8 mouse cellular contexts compared by ENCODE assay signal in the genomic region with DNA sequence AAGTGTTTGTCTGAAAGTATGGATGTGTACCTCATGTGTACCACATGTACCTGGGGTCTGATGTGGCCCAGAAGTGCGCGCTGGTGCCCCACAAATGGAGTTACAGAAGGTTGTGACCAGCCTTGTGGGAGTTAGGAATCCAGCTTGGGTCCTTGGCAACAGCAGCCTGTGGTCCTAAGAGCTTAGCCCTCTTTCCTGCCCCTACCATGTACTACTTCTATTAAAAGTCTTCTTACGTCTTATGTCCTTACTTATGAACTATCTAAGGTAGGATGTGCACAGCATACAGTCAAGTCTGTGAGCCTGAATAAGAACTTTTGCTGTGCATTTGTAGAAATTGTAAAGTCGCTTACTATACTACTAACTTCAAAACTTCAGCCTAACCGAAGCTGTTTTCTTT. TPM values are rescaled to one million over a fixed set of nuclear protein-coding genes. Genes with fewer than 3 reads are reported as not detected.
A peak's percentile ranks its signal among the peaks of the same experiment; 100 is the strongest.
DNase-seq lines count a peak whose midpoint lies in the region; ATAC-seq and TF ChIP-seq lines count a peak whose summit lies in the region.

No protein-coding gene starts in this region.

- WGBS in heart, embryonic 10.5 days: 40% methylated on average over 5 of the region's 5 CpGs
- 52% methylated on average over 5 of the region's 5 CpGs for WGBS in forebrain, embryonic 11.5 days
- WGBS in liver, embryonic 14.5 days (ENCODE audit: insufficient replicate concordance): 25% methylated on average over 5 of the region's 5 CpGs

- H3ac ChIP-seq in C2C12 (ENCODE audit: control insufficient read depth, insufficient read length, low read depth): peak overlapping the region; percentile 39

- intact Hi-C loops in heart, postnatal 10 days (cut with DNase I): no loop called here

- H3K9me3 ChIP-seq in heart, embryonic 10.5 days: no peaks in the 10 kb centered on the region
- H3K9me3 ChIP-seq in forebrain, embryonic 11.5 days (ENCODE audit: control insufficient read depth, low read length): no peaks in the 10 kb centered on the region
- H3K9me3 ChIP-seq in liver, embryonic 14.5 days (ENCODE audit: control insufficient read depth, low read length): no peaks in the 10 kb centered on the region

- H3K36me3 ChIP-seq in heart, embryonic 10.5 days: peaks cover 10% of the 10 kb centered on the region
- peaks cover 28% of the 10 kb centered on the region for H3K36me3 ChIP-seq in C2C12 (ENCODE audit: control insufficient read depth, insufficient read depth)
- H3K36me3 ChIP-seq in forebrain, embryonic 11.5 days (ENCODE audit: control insufficient read depth, insufficient read depth, low read length): peaks cover 3% of the 10 kb centered on the region; the same call in 1 of the 2 replicates
- peaks cover 7% of the 10 kb centered on the region for H3K36me3 ChIP-seq in liver, embryonic 14.5 days (replicated peaks; ENCODE audit: control insufficient read depth, insufficient read depth, low read depth)

- peak overlapping the region; percentile 99; the same call in 1 of the 2 replicates for H3K27ac ChIP-seq in heart, embryonic 10.5 days
- H3K27ac ChIP-seq in forebrain, embryonic 11.5 days (ENCODE audit: low read depth, low read length): no peak overlapping the region
- H3K27ac ChIP-seq in liver, embryonic 14.5 days: no peak overlapping the region

- peaks cover 17% of the 10 kb centered on the region for H3K4me1 ChIP-seq in heart, embryonic 10.5 days
- no peaks in the 10 kb centered on the region for H3K4me1 ChIP-seq in forebrain, embryonic 11.5 days (replicated peaks; ENCODE audit: control insufficient read depth, insufficient read depth, low read length)
- peaks cover 13 to 19% of the 10 kb centered on the region in 2 experiments for H3K4me1 ChIP-seq in liver, embryonic 14.5 days (replicated peaks; ENCODE audit: control insufficient read depth in 2 of 2, insufficient read depth in 2 of 2, low read length in 1 of 2)

- peak overlapping the region; percentile 47 for H3K4me2 ChIP-seq in forebrain, embryonic 11.5 days (ENCODE audit: low read depth, low read length, severe bottlenecking)
- peak overlapping the region; percentile 73 for H3K4me2 ChIP-seq in liver, embryonic 14.5 days (ENCODE audit: low read depth)

- no peak for ATAC-seq in forebrain, embryonic 11.5 days (replicated peaks; ENCODE audit: low FRiP score)
- ATAC-seq in liver, embryonic 14.5 days (ENCODE audit: insufficient read depth): no peak

- peaks cover 46% of the 10 kb centered on the region for H3K79me3 ChIP-seq in C2C12 (ENCODE audit: low read depth)

- no peak for TF ChIP-seq EP300 in liver, embryonic 14.5 days (IDR thresholded peaks at IDR 0.05; ENCODE audit: low read depth)

- peak overlapping the region; percentile 96 for H3K9ac ChIP-seq in forebrain, embryonic 11.5 days (ENCODE audit: low read length)
- peak overlapping the region; percentile 80 for H3K9ac ChIP-seq in liver, embryonic 14.5 days (replicated peaks)

- H3K27me3 ChIP-seq in heart, embryonic 10.5 days (ENCODE audit: insufficient read depth, poor library complexity, severe bottlenecking): no peaks in the 10 kb centered on the region
- no peaks in the 10 kb centered on the region for H3K27me3 ChIP-seq in C2C12 (ENCODE audit: control insufficient read depth, insufficient read depth, insufficient read length)
- H3K27me3 ChIP-seq in forebrain, embryonic 11.5 days (ENCODE audit: control insufficient read depth, insufficient read depth, low read length): no peaks in the 10 kb centered on the region
- no peaks in the 10 kb centered on the region for H3K27me3 ChIP-seq in liver, embryonic 14.5 days (ENCODE audit: control insufficient read depth, insufficient read depth, low read length)

- H3K4me3 ChIP-seq in heart, embryonic 10.5 days: peak overlapping the region; percentile 92
- peak overlapping the region; percentile 79 for H3K4me3 ChIP-seq in C2C12 (ENCODE audit: insufficient read depth, poor library complexity, severe bottlenecking)
- peak overlapping the region; percentile 61 for H3K4me3 ChIP-seq in forebrain, embryonic 11.5 days (ENCODE audit: low read depth, low read length)
- H3K4me3 ChIP-seq in liver, embryonic 14.5 days (ENCODE audit: insufficient read depth in 1 of 2, low read depth in 2 of 2, low read length in 2 of 2): peak overlapping the region; percentile 83 to 93

- H3K79me2 ChIP-seq in C2C12 (ENCODE audit: control insufficient read depth, insufficient read depth): peaks cover 52% of the 10 kb centered on the region

- no peak for TF ChIP-seq CTCF in C2C12 (IDR thresholded peaks at IDR 0.05; ENCODE audit: control insufficient read depth, insufficient read depth, insufficient read length)
- no peak for TF ChIP-seq CTCF in liver, embryonic 14.5 days (IDR thresholded peaks at IDR 0.05; ENCODE audit: low read depth)

- DNase-seq in heart, embryonic 10.5 days (ENCODE audit: low spot score): no peak
- no peak for DNase-seq in heart, postnatal 10 days
- peak; percentile 54 for DNase-seq in forebrain, embryonic 11.5 days (ENCODE audit: low spot score)
- DNase-seq in liver, embryonic 14.5 days (ENCODE audit: low read depth in 3 of 3, low spot score in 3 of 3): no peak
- no peak for DNase-seq in right cerebral cortex, adult 2 months (ENCODE audit: low spot score in 2 of 2)
- DNase-seq in cerebellum, adult 8-10 months: no peak
- no peak for DNase-seq in cerebellum, postnatal 4 days (ENCODE audit: low spot score in 2 of 2)

TF ChIP-seq in C2C12, 6 proteins besides CTCF, POLR2A, EP300 and RAD21:
- TF ChIP-seq FOSL1 (IDR thresholded peaks at IDR 0.05; ENCODE audit: insufficient read depth, low read length, poor library complexity, severe bottlenecking): no peak
- TF ChIP-seq USF1 (IDR thresholded peaks at IDR 0.05; ENCODE audit: low read depth): no peak
- TF ChIP-seq MYOD1 (IDR thresholded peaks at IDR 0.05; ENCODE audit: control insufficient read depth, insufficient read length, low read depth): no peak
- no peak for TF ChIP-seq MAX (IDR thresholded peaks at IDR 0.05)
- TF ChIP-seq CEBPB (IDR thresholded peaks at IDR 0.05; ENCODE audit: low read depth): no peak

RNA-seq across cellular contexts. Expression of a gene that starts 1.0 kb away (rescaled TPM):
- 144 and 165 TPM in 2 replicates for polyA plus RNA-seq in heart, embryonic 10.5 days (2016; fragmentation: Nextera tagmentation; extraction: Ambion mirVana)
- total RNA-seq in heart, postnatal 10 days (2021): 100 to 1,000 TPM; 152 to 156 TPM
- 98.7 TPM for polyA plus RNA-seq in C2C12 (2012; fragmentation: generic; extraction: Trizol)
- polyA plus RNA-seq in forebrain, embryonic 11.5 days (2014; fragmentation: Nextera tagmentation; extraction: Ambion mirVana): 160 and 170 TPM in 2 replicates
- polyA plus RNA-seq in liver, embryonic 14.5 days (2012; rRNA removed): 38.0 and 43.7 TPM in 2 replicates
- 79.7 TPM in 2 replicates for polyA plus RNA-seq in liver, embryonic 14.5 days (2014; fragmentation: Nextera tagmentation; extraction: Ambion mirVana)
